Mouse (Mus musculus) heart, adult 2 months (tissue): ENCODE measurements around the gene Mmab.

Experiments used
- CTCF ChIP-seq: fragments of 200-600 bp; IDR thresholded peaks from 2 replicates; pipeline ENCODE4 v1.8.1; 2022; ENCODE audit warnings: antibody characterized with exemption, mild to moderate bottlenecking, moderate library complexity
- EP300 ChIP-seq: fragments of 200-500 bp; IDR thresholded peaks from 2 replicates; pipeline ENCODE4 v1.6.1; 2011; ENCODE audit warnings: low read depth, low read length, control low read depth; ENCODE audit not compliant: insufficient read depth
- POLR2A ChIP-seq: fragments of 200-500 bp; IDR thresholded peaks from 2 replicates; pipeline ENCODE4 v1.6.1; 2011; ENCODE audit warnings: mild to moderate bottlenecking, low read depth, low read length, control low read depth; ENCODE audit not compliant: insufficient read depth

DNA sequence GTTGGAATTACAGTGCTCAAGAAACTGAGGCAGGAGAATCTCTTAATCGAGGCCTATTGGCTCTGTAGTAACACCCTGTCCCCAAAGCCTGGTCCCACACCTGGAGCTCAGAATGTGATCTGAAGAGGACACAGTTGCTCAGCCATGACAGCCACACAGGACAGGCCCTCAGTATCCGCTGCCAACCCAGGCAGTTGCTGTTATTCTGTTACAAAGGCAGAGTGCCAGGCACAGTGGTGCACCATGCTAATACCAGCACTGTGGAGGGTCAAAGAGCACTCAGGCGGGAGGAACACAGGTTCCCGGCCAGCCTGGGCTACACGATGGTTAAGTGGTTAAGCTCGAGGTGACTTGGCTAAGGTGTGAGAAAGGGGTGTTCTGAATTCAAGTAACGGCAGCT is 14.1 kb downstream of the Mmab start:
- TF ChIP-seq CTCF (no peak), POLR2A (no peak), EP300 (no peak)
